Mouse (Mus musculus) megakaryocyte, embryonic 14.5 days (primary cell): ENCODE measurements around the gene Ints12.

Source experiments
- FLI1 ChIP-seq: IDR thresholded peaks from 2 replicates; pipeline ENCODE4 v1.6.1; 2012; ENCODE audit warnings: low read length, inconsistent platforms, mixed read lengths
- GATA1 ChIP-seq: IDR thresholded peaks from 3 replicates; pipeline ENCODE4 v1.6.1; 2012; ENCODE audit warnings: mixed read lengths, low read length, inconsistent platforms, borderline replicate concordance

DNA sequence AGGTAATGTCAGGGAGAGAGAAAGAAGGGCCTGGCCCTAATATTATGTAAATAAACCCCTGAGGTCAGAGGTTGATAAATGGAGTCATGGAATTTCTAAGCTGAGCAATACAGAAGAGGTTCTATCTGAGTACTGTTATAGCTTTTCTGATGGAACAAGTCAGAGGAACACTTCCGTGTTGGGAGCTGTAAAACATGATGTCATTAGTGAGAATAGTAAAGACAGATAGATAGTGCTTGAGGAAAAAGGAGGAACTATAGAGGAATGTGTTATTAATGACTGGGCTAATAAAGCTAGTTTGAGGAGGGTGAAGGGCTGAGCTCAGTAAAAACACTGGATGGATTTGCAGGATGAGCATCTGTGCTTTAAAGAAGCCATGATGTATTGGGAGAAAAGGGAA is 2.7 kb downstream of the Ints12 start:
- TF ChIP-seq GATA1 (no peak), FLI1 (no peak)
